Mouse (Mus musculus): Measurements from ENCODE around the gene Fam19a3.
"Not testable (repeated sequence)": the region's sequence is repeated elsewhere in the genome, so short reads cannot be mapped to it uniquely, and the experiment has no call there.

The Fam19a3 gene

GRCm38 (mm10) chr3:104781471-104781903 is at the start of gene Fam19a3:
TSS of gene Fam19a3 (minus strand) at chr3:104781840.
- DNase-seq (ENCODE audit: low read depth, low spot score): no peak

DNA sequence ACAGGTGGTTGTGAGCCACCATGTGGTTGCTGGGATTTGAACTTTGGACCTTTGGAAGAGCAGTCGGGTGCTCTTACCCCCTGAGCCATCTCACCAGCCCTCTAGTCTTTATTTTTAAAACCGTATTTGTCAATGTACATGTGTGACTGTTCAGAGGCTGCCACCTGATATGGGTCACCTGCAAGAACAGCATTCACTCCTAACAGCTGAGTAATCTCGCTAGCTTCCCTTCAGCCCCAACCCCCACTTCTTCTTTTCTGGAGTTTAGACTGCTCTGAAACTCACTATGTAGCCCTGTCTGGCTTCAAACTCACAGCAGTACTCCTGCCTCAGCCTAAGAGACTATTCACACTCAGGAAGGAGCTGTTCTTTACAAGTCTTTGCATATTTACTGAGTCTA is 40.8 kb upstream of the Fam19a3 start:
- no peak for DNase-seq (ENCODE audit: low read depth, low spot score)

DNA sequence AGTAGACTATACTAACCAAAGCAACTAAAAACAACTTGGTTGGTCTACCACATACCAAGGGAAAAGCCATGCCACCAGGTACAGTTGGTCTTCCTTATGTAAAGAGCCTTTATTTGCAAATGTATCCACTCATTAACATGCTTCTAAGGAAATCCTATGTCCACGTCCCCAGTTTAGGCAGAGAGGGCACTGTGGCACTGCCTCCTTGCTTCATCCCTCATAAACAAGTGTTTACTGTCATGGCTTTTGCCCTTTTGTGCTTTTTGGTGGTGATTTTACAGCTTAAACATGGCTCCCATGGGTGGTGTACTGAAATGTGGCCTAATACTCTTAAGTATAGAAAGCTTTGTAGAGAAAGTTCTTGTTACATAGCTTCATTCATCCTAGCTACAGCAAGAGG is 38.8 kb upstream of the Fam19a3 start:
- no peak for DNase-seq (ENCODE audit: low read depth, low spot score)

DNA sequence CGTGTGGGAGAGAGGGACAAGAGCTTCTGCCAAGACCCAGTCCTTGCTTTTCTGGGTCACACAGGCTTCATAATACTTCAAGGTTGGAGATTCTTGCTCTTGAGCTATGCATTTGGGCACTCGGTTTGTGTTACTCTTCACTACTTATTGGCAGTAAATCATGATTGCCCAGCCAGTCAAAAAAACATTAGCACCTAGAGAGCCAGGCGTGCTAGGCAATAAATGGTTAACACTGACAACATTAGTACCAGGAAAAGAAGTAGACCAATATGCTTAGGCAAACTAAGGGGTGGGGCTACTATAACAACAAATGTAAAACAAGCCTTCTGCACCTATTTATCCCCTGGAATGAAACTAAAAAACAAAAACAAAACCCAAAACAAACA is 37.1 kb upstream of the Fam19a3 start:
- no peak for DNase-seq (ENCODE audit: low read depth, low spot score)

DNA sequence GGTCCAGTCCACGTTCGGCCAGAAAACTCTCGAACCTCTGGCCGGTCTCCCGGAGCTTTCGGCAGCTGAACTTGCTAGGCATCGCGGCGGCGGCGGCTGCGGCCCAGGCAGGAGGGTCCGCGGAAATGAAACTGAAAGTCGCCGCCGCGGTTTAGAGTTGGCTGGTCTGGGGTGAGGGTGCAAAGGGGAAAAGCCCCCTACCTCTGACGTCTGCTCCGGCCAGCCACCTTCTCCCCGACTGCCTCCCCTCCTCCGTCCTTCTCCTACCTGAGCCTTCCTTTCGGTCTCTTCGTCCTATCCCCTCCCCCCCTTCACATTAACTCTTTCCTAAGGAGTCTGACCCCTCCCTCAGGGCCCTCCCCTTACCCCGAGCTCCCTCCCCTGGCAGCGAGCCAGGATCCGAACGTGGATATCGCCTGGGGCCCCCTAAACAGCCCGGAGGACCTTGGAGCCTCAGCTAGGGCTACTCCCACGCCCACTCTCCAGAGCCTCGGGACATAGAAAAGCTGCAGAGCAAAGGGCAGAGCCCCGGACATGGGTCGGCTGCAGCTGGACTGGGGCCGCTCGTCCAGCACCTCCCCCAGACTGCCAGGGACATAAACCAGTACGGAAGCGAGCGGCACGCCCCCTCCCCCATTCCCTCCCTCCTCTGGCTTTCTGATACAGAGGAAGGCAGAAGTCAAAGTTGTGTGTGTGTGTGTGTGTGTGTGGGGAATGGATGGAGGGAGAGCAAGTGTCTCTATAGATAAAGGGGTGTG is 36.5 kb upstream of the Fam19a3 start, which contains the start of gene Mov10:
Gene Mov10 (minus strand): TSS at position 573 of the 758 bp plus-strand sequence.
- no peak for DNase-seq (ENCODE audit: low read depth, low spot score)

DNA sequence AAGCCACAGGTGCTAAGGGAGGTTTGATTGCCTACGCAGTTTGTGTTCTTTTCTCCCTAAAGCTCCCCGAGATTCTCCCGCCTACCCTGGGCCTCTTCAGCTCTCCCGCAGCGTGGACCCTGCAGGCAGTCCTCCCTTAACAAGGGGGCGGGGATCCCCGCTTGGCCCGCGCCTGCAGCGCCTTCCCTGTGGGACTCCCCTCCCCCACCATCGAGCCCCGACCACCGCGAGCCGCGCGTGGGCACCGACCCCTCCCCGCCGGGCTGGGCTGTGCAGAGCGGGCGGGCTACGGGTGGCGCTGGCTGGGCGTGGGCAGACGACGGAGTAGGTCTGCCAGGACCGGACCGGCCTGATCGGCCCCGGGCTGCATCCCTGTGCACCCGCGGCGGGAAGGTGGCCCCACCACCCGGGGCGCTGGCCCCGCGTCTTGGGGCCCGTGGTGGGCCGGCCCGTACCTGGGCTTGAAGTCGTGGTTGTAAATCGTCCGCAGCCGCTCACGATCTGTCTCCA is 35.9 kb upstream of the Fam19a3 start:
- DNase-seq (ENCODE audit: low read depth, low spot score): no peak

GRCm38 (mm10) chr3:104816130-104816529 is 34.5 kb upstream of the Fam19a3 start:
- no peak for DNase-seq (ENCODE audit: low read depth, low spot score)

DNA sequence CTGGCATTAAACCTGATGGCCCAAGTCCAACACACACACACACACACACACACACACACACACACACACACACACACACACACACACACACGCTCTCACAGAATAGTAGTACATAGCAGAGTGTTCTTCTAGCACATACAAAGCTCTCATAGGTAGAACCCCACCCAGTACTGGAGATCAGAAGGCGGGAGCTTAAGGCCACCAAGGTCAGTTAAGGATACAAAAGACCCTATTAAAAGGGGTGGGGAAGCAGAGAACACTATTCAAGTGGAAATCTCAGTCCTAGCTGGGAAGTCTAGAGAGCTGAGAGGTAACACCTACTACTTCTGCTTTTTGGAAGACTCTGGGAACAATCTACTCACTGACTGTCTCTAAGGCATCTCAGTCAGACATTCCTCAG is 33.7 kb upstream of the Fam19a3 start:
- no peak for DNase-seq (ENCODE audit: low read depth, low spot score)

- DNase-seq (ENCODE audit: low read depth, low spot score): no peak
Observed at GRCm38 (mm10) chr3:104814746-104815145, 33.1 kb upstream of the Fam19a3 start.

- DNase-seq (ENCODE audit: low read depth, low spot score): not testable (repeated sequence)
Observed at GRCm38 (mm10) chr3:104813227-104813626, 31.6 kb upstream of the Fam19a3 start.

DNA sequence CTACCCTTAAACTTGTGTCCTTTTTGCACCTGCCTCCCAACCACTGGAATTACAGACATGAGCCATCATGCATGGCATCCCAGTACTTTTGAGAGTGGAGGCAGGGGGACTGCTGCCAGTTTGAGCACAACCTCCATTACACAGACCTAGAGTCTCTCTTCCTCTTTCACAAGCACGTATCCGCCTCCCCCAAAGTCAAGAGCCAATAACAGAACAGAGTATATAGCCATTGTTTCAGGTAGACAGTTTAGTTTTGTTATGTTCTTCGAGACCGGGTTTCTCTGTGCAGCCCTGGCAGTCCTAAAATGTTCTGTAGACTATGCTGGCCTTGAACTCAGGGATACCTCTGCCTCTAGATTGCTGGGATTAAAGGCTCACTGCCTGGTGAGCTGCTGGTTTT is 30.6 kb upstream of the Fam19a3 start:
- DNase-seq (ENCODE audit: low read depth, low spot score): no peak

- no peak for DNase-seq (ENCODE audit: low read depth, low spot score)
Observed at GRCm38 (mm10) chr3:104811752-104812151, 30.1 kb upstream of the Fam19a3 start.

DNA sequence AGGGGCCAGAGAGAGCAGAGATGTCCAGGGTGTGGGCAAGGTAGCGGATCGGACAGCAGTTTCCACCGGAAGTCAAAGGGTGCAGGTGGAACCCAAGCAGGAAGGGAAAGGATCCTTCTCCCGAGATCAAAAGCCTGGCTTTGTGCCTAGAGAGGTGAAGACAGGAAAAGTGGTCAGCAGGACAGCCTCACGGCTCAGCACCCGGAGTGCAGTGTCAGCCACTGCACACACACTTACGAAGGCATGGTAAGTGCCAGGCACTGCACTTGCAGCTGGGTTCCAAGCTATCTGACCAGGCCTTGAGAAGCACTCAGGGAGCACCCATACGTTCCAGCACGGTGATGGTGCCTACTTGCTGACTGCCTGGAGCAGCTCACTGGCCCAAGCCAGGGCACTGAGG is 23.9 kb upstream of the Fam19a3 start:
- DNase-seq (ENCODE audit: low read depth, low spot score): no peak

DNA sequence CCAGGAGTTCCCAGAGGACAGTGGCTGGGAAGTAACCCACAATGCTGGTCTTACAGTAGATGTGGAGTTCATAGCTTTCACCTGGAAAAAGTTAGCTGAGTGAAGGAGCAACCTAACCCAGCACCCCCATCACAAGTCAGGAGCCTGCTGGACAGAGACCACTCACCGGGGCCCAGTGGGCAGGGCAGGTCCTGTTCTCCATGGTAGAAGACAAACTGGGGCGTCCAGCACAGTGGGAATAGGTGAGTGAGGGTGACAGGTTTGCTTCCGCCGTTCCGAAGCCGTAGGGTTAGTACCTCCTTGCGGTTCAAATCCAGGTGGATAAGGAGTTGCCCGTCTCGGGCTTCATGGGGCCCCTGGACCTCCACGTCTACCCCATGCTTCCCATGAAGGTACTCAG is 22.7 kb upstream of the Fam19a3 start:
- DNase-seq (ENCODE audit: low read depth, low spot score): no peak

- no peak for DNase-seq (ENCODE audit: low read depth, low spot score)
Observed at GRCm38 (mm10) chr3:104801481-104801880, 19.8 kb upstream of the Fam19a3 start.

GRCm38 (mm10) chr3:104800681-104801080 is 19.0 kb upstream of the Fam19a3 start:
- DNase-seq (ENCODE audit: low read depth, low spot score): no peak

DNA sequence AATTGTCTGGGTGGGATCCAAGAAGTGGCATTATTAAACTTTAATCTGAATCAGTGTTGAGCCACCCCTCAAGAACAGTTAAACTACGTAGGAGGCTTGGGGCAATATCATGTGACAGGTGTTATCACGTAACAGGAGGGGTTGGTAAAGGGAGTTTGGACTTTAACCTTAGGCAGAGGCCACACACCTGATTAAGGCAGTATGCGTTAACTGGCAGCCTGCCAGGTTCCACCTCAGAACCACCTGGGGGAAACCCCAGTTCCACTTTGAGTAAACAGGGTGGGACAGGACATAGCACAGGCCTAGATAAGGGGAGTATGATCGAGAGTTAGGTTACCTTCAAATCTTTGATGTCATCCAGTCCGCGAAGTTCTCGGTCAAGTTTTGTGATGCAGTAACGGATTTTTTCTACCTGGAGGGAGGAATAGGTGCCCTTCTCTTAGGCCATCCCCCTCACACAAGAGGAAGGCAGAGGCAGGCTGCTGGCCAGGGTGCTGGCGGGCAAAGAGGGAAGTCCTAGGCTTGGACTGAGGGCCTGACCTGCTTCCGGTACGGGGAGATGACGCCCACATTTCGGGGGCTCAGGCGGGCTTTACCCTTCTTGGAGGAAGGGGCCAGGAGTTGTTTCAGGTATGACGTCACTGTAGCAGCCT is 14.9 kb upstream of the Fam19a3 start:
- no peak for DNase-seq (ENCODE audit: low read depth, low spot score)

- DNase-seq (ENCODE audit: low read depth, low spot score): no peak
Observed at GRCm38 (mm10) chr3:104795661-104796340, 14.2 kb upstream of the Fam19a3 start.

DNA sequence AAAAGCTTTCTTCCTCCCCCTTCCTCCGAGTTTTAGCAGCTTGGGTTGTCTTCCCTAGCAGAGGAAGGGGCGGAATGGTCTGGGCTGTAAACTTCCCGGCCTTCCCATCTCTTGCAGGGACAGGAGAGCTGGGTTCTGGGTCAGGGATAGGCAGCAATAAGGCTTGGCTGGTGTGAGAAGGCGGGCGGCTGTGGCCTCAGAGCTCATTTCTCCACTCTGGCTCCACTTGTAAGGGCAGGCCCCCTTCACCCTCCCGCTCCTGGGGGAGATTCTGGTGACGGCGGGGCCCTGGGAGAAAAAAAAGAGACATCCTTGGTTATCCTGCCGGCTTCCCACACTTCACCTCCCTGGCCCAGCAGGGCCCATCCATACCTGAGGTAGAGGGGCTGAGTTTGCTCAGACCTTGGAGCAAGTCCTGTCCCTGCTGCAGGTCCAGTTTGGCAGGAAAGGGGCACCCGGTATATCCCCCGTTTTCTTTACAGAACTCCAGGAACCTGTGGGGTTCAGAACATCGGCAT is 13.4 kb upstream of the Fam19a3 start:
- no peak for DNase-seq (ENCODE audit: low read depth, low spot score)

DNA sequence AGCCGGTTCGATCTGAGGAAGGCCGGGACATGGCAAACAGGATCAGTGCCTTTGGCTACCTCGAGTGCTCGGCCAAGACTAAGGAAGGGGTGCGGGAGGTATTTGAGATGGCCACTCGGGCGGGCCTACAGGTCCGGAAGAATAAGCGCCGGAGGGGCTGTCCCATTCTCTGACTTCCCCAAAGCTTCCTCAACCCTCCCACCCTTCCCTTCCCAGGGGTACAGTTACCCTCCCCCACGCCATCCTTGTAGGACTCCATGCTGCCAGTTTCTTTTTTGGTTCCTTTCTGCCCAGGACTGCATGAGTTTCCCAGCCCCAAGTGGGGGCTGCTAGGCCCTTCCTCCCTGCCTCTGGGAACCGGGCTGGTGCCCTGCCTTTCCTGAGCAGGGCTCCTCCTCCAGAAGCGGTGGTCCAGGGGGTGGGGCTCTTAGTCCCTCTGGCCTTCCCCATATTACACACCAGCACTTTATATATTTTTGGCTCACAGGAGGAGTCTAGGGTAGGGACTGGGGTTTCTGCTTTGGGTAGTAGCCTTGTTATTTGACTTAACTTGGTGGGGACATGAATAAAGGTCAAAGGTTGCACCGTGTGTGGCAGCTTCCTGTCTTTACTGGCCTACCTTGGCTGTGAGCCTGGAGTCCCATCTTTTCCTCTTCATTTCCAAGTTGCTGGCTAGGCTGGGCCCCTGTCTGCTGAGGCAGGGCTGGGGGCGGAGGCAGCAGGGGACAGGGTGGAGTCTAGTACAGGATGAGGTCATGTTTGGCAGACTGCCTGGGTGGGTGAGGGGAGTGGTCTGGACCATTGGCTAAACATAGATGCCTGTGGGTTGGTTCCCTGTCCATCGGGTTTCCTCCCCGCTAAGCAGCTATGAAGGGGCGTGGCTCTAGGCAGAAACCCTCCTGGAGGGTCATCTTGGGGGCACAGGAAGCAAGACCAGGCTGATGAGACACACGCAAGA is 12.5 kb upstream of the Fam19a3 start:
- no peak for DNase-seq (ENCODE audit: low read depth, low spot score)
